Mouse (Mus musculus) hindbrain, embryonic 13.5 days (tissue): ENCODE measurements around the gene Kcnk7. TPM values are rescaled to one million over a fixed set of nuclear protein-coding genes. Genes with fewer than 3 reads are reported as not detected.

Source experiments
- ATAC-seq: fragments of 200-750 bp; cut with Nextera tagmentation; 2 replicates; pipeline ENCODE4 v1.8.0; 2017; ENCODE audit warnings: moderate TSS enrichment; ENCODE audit not compliant: low FRiP score
- H3K27ac ChIP-seq: fragments of 300-500 bp; sonication (generic); 2 replicates; pipeline ENCODE4 v1.5.1; 2015; ENCODE audit warnings: inconsistent platforms, mild to moderate bottlenecking, moderate library complexity
- H3K27me3 ChIP-seq: fragments of 300-500 bp; sonication (generic); 2 replicates; pipeline ENCODE4 v1.6.1; 2015; ENCODE audit warnings: mild to moderate bottlenecking, inconsistent platforms
- H3K36me3 ChIP-seq: fragments of 300-500 bp; sonication (generic); 2 replicates; pipeline ENCODE4 v1.6.1; 2015; ENCODE audit warnings: mild to moderate bottlenecking, inconsistent platforms
- H3K4me1 ChIP-seq: fragments of 300-500 bp; sonication (generic); replicated peaks from 2 replicates; pipeline ENCODE4 v1.6.1; 2015; ENCODE audit warnings: inconsistent platforms
- H3K4me2 ChIP-seq: fragments of 300-500 bp; sonication (generic); 2 replicates; pipeline ENCODE4 v1.6.1; 2015; ENCODE audit warnings: inconsistent platforms, mild to moderate bottlenecking, moderate library complexity
- H3K4me3 ChIP-seq: fragments of 300-500 bp; sonication (generic); 2 replicates; pipeline ENCODE4 v1.5.1; 2015; ENCODE audit warnings: mild to moderate bottlenecking, inconsistent platforms
- H3K9ac ChIP-seq: fragments of 300-500 bp; sonication (generic); 2 replicates; pipeline ENCODE4 v1.6.1; 2015; ENCODE audit warnings: mild to moderate bottlenecking, inconsistent platforms
- H3K9me3 ChIP-seq: fragments of 300-500 bp; sonication (generic); 2 replicates; pipeline ENCODE4 v1.6.1; 2016; ENCODE audit warnings: inconsistent platforms
- WGBS: fragments of 180-500 bp; shearing (Covaris S2); methylation state at CpG from one replicate; pipeline ENCODE4 v1.1.7; 2015; 5-methylcytosine and 5-hydroxymethylcytosine counted together
- polyA plus RNA-seq: library from polyadenylated mRNA; unstranded; fragments of >200 nt; fragmentation: Nextera tagmentation; extraction: Ambion mirVana; gene quantifications from 2 replicates; pipeline ENCODE4 v1.2.1, GENCODE M21; 2015

The Kcnk7 gene
- polyA plus RNA-seq, 1 experiment from 2014 or later = 0.44 TPM

DNA sequence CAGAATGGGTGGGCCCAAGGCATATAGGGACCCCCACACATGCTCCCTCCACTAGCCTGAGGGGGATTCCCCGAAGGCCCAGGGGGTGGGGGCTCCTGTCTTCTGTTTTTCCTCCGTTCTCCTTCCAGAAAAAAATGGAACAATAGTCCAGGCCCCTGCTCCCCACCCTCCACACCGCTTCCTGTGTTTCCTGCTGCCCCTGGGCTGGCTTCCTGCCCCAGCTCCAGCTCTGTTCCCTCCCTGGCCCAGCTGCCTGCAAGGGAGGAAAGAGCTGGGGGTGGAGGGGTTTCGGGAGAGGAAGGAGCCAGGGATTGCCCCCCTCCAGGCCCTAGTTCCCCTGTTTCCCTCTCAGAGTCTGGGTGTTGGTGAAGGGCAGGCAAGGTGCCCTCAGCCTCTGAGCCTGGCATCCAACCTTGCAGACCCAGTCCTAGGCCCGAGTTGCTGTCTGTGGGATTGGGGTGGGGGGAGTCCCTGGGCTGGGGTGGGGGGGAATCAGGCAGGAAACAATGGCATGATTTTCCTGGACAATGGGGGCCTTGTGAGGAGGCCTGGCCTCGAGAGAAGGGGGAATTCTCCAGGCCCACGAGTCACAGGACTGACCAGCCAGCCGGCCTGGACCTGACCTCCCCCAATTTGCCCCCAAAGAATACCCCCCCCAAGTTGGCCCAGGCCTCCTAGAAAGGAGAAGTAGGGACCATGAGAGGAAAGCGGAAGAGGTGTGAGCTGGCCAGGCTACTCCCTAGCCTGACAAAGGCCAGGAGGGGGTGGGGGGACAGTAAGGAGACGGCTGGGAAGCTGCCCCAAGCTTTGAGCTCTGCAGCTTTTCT lies 11.9 kb upstream of the Kcnk7 start:
- peaks cover 62% of the 10 kb centered on the region for H3K36me3 ChIP-seq
- peak overlapping the region; percentile 95 for H3K4me3 ChIP-seq
- peaks cover 60% of the 10 kb centered on the region for H3K4me1 ChIP-seq
- peak overlapping the region; percentile 93 for H3K9ac ChIP-seq
- H3K27me3 ChIP-seq = peaks cover 12% of the 10 kb centered on the region
- WGBS = 59% methylated on average over 10 of the region's 10 CpGs
- ATAC-seq = no peak
- H3K4me2 ChIP-seq = peak overlapping the region; percentile 100
- H3K9me3 ChIP-seq = no peaks in the 10 kb centered on the region
- H3K27ac ChIP-seq = peak overlapping the region; percentile 76

DNA sequence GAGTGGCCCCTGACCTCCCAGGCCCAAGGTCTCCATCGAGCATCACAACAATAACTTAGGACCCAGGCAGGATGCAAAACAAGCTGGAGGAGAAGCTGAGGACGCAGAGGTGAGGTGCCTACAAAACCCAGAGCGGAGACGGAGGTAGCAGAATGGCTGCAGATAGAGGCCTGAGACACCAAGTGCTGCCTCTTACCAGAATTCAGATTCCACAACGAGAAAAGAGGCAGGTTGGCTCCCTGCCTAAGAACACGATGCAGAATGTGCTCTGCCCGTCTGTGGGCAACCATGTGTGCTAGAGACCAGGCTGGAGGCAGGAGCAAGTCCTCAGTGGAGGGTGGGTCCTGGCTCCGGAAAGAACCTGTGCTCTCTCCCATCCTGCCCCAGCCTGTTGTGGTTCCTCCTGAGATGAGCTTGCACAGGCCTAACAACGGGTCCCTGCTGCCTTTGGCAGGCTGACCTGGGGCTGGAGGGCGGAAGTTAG lies 11.2 kb upstream of the Kcnk7 start:
- Histone ChIP-seq H3K9ac (peak overlapping the region; percentile 93), H3K4me1 (peaks cover 53% of the 10 kb centered on the region), H3K4me3 (0 out of 2 replicates have a peak overlapping the region, but pooled peaks have one; percentile 4), H3K9me3 (no peaks in the 10 kb centered on the region), H3K4me2 (peak overlapping the region; percentile 100), H3K27me3 (peaks cover 12% of the 10 kb centered on the region), H3K27ac (peak overlapping the region; percentile 76), H3K36me3 (peaks cover 69% of the 10 kb centered on the region)
- 86% methylated on average over 10 of the region's 10 CpGs for WGBS
- ATAC-seq = no peak

DNA sequence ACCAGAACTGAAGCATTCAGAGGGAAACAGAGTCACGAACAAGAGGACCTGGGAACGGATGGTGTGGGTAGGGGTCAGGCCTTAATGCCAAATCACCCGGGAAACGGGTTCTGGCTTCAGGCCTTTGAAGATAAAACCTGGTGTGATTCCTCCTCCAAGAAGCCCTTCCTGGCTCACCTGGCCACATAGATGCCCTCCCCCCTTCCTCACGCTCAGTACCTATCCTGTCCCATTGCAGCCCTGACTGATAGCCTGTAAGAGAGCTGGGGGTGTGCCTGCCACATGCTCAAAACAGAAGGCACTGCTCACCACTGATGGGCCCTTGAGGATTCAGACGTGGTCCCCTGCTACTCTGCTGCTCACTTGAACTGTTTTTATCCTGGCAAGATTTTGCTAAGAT lies 10.4 kb upstream of the Kcnk7 start:
- Histone ChIP-seq H3K27me3 (peaks cover 12% of the 10 kb centered on the region), H3K4me3 (0 out of 2 replicates have a peak overlapping the region, but pooled peaks have one; percentile 4), H3K27ac (no peak overlapping the region), H3K9ac (0 out of 2 replicates have a peak overlapping the region, but pooled peaks have one; percentile 93), H3K4me1 (peaks cover 52% of the 10 kb centered on the region), H3K9me3 (no peaks in the 10 kb centered on the region), H3K4me2 (0 out of 2 replicates have a peak overlapping the region, but pooled peaks have one; percentile 100), H3K36me3 (peaks cover 77% of the 10 kb centered on the region)
- WGBS = 87% methylated on average over 6 of the region's 6 CpGs
- ATAC-seq = no peak

DNA sequence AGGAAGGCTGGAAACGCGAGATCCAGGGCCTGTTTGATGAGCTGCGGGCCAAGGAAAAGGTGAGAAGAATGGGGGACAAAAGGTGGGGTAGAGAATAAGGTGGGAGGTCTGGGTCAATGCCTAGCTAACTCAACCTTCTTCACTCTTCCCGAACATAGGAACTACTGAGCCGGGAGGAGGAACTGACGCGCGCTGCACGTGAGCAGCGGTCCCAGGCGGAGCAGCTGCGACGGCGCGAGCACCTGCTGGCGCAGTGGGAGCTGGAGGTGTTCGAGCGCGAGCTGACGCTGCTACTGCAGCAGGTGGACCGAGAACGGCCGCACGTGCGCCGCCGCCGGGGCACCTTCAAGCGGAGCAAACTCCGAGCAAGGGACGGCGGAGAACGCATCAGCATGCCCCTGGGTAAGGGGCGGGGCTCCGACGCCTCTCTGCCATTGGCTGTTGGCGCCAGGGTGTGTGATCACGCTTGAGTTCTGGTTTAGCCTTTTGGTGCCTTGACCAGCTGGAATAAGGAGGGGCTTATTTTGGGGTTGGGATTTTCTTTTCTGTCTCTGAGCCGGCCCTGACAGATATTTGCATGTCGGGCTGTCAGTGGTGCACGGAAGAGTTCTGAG lies 8.2 kb upstream of the Kcnk7 start:
- ATAC-seq = no peak
- no peak overlapping the region; the same call in 1 of the 2 replicates for H3K27ac ChIP-seq
- peak overlapping the region; percentile 37 for H3K4me3 ChIP-seq
- H3K36me3 ChIP-seq = peaks cover 92% of the 10 kb centered on the region
- H3K27me3 ChIP-seq = peaks cover 12% of the 10 kb centered on the region
- peaks cover 34% of the 10 kb centered on the region for H3K4me1 ChIP-seq
- no peaks in the 10 kb centered on the region for H3K9me3 ChIP-seq
- peak overlapping the region; percentile 54 for H3K4me2 ChIP-seq
- peak overlapping the region; percentile 60 for H3K9ac ChIP-seq
- 10% methylated on average over 41 of the region's 41 CpGs for WGBS

DNA sequence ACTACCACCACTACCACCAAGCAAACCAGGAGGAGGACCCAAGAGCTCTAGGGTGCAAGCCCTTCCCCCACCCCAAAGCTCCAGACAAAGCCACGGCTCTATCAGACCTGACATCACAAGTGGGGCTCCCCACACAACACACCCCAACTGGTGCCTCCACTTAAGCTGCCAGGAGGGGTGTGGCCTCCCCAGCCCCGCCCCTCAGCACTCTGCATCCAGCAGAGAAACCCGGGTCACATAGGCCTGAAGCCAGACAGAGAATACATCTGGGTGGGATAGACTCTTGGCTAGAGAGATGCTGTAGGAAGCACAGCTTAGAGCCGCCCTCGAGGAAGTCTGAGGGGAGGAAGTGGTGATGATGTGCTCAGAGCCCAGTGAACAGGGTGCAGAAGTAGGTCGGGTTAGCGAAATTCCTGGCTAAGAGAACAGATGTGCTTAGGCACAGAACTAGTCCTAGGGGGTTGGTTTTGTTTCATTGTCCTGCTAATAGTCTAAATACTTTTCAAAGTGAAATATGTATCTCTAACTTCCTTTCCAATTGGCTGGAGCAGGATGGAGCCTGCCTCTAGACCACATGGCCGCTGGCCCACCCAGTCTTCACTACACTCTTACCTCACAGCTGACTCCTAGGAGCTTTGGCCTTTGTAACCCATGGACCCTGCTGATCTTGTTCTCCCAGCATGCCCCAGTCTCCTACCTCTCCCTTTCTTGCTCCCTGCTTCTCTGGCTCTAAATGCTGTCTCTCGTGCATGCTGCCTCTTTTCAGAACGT lies 819 bp downstream of the Kcnk7 start:
- H3K9ac ChIP-seq = no peak overlapping the region
- no peak overlapping the region for H3K4me2 ChIP-seq
- no peak overlapping the region; the same call in 1 of the 2 replicates for H3K27ac ChIP-seq
- WGBS = 50% methylated on average over 10 of the region's 10 CpGs
- H3K4me1 ChIP-seq = peaks cover 7% of the 10 kb centered on the region; the same call in 1 of the 2 replicates
- peaks cover 78% of the 10 kb centered on the region for H3K36me3 ChIP-seq
- no peak for ATAC-seq
- no peaks in the 10 kb centered on the region for H3K9me3 ChIP-seq
- no peak overlapping the region for H3K4me3 ChIP-seq
- H3K27me3 ChIP-seq = no peaks in the 10 kb centered on the region

DNA sequence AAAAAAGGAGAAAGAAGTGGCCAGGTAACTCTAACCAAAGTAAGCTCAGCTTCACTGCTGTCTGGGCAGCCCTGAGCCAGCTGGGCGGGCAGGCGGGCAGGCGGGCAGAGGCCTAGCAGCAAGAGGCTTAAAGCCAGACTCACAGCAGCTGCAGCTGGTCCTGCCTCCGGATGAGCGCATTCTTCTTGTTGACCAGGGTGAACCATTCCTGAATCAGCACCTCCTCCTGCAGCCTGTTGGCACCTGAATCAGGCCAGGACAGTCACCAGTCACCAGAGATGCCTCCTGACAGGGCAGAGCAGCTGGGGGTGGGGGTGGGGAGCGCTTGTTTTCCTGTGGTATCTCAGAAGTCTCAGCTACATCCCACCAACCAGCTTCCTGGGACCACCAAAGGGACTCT lies 5.9 kb downstream of the Kcnk7 start:
- Histone ChIP-seq H3K4me1 (peaks cover 8% of the 10 kb centered on the region), H3K36me3 (peaks cover 78% of the 10 kb centered on the region), H3K9ac (no peak overlapping the region), H3K4me2 (no peak overlapping the region), H3K27me3 (no peaks in the 10 kb centered on the region), H3K27ac (no peak overlapping the region), H3K9me3 (no peaks in the 10 kb centered on the region), H3K4me3 (no peak overlapping the region)
- 95% methylated on average over 6 of the region's 6 CpGs for WGBS
- ATAC-seq = no peak

DNA sequence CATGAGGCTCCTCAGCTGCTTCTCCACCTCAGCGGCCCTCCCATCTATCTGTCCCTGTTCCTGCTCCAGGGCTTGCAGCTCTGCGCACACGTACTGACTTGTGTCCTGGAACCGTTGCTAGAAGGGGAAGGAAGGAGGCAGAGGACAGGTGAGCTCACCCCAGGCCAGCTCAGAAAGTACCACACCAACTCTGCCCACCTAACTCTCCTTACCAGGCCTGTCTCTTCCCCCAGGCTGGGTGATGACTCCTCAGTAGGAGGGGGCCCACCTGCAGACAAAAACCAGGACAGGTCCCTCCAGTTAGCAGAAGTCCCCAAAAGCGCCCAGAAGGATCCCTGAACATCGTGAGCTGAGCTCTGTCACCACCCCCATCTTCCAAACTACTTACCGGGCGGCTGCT lies 6.4 kb downstream of the Kcnk7 start:
- no peak overlapping the region for H3K27ac ChIP-seq
- no peak overlapping the region for H3K4me2 ChIP-seq
- H3K9me3 ChIP-seq = no peaks in the 10 kb centered on the region
- H3K27me3 ChIP-seq = no peaks in the 10 kb centered on the region
- peaks cover 9% of the 10 kb centered on the region for H3K4me1 ChIP-seq
- H3K9ac ChIP-seq = no peak overlapping the region
- no peak overlapping the region for H3K4me3 ChIP-seq
- WGBS = 71% methylated on average over 8 of the region's 8 CpGs
- peaks cover 79% of the 10 kb centered on the region for H3K36me3 ChIP-seq
- no peak for ATAC-seq

DNA sequence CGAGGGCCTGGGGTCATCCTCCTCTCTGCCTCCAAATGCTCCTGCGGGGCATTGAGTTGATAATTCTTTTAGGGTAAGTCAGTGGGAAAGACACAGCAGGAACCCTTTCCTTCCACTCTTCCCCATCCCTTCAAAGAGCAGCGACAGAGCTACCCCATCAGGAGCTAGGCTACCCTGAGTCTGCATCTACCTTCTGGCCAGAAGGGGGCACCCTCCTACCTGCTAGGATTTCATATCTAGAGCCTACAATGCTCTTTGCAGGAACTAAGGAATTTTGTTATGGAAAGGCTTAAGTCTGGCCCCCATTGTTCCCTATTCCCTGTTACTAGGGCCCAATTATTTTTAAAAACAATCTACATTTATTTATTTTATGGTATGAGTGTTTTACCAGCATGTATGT lies 7.1 kb downstream of the Kcnk7 start:
- H3K4me3 ChIP-seq = no peak overlapping the region
- H3K4me1 ChIP-seq = peaks cover 14% of the 10 kb centered on the region
- H3K27me3 ChIP-seq = no peaks in the 10 kb centered on the region
- H3K27ac ChIP-seq = no peak overlapping the region
- H3K9ac ChIP-seq = no peak overlapping the region
- no peak overlapping the region for H3K4me2 ChIP-seq
- WGBS = 7% methylated on average over 3 of the region's 3 CpGs
- no peak for ATAC-seq
- no peaks in the 10 kb centered on the region for H3K9me3 ChIP-seq
- peaks cover 75% of the 10 kb centered on the region for H3K36me3 ChIP-seq

DNA sequence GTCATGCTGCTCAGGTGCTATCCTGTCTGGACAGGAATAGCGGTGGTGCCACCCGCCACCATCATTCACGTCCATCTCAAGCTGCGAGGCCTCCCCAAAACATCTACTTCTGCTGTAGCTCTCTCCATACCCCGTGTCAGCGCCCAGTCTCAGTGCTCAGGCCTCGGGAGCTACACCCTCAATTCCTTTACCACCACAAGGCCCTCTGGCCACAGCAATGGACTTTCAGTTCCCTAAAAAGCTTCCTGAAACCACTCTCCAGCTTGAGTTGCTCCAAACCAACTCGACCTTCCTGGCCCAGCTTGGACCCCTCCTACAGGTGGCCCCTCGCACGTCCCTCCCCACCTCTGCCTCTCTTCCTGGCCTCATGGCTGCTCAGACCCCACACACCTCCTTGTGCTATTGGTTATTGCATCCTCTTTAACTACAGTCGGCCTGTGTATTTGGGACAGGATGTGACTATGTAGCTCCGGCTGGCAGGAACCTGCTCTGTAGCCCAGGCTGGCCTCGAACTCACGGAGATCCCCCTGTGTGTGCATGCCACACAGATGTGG lies 7.8 kb downstream of the Kcnk7 start:
- Histone ChIP-seq H3K9me3 (no peaks in the 10 kb centered on the region), H3K4me2 (no peak overlapping the region), H3K4me1 (peaks cover 22% of the 10 kb centered on the region), H3K36me3 (peaks cover 70% of the 10 kb centered on the region), H3K27me3 (no peaks in the 10 kb centered on the region), H3K4me3 (no peak overlapping the region), H3K9ac (no peak overlapping the region), H3K27ac (no peak overlapping the region)
- WGBS = 93% methylated on average over 14 of the region's 14 CpGs
- ATAC-seq = no peak

DNA sequence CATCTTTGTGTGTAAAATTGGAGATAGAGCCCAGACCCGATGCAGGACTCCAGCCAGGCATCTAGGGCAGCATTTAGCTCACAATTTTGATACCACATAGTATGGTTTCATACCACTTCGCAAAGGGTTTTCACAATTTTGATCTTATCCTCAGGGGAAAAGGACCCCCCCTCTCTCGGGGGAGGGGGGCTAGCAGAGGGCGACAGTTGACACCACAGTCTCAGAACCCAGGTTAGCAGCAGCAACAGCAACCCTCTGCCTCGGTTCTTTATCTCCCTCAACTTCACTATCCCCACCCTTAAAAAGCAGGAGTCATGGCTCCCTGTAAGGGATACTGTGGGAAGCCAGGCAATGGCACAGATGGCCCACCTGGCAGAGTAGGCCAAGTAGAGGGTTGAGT lies 9.1 kb downstream of the Kcnk7 start:
- Histone ChIP-seq H3K27me3 (no peaks in the 10 kb centered on the region), H3K4me1 (peaks cover 26% of the 10 kb centered on the region), H3K27ac (no peak overlapping the region), H3K36me3 (peaks cover 65% of the 10 kb centered on the region), H3K4me2 (no peak overlapping the region), H3K9me3 (no peaks in the 10 kb centered on the region), H3K9ac (no peak overlapping the region), H3K4me3 (no peak overlapping the region)
- no peak for ATAC-seq
- WGBS = 79% methylated on average over 5 of the region's 5 CpGs

DNA sequence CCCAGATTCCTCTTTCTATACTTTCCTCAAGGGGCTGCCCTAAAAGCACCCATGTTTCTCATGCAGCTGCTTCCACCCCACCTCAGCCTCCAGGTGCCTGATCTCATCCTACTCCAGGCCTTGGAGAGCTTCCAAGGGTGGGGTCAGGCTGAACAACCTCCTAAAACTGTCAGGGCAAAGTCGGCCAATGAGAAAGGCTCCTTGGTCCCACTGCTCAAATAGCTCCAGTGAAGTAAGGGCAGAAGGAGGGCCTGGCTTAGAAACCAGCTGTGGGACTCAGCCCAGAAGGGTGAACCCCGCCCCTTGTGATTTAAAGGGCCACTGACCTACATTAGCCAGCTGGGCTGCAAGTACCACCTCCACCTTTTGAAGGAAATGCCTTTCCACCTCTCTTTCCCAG lies 9.6 kb downstream of the Kcnk7 start:
- no peak for ATAC-seq
- Histone ChIP-seq H3K9ac (no peak overlapping the region), H3K4me3 (no peak overlapping the region), H3K4me2 (no peak overlapping the region), H3K36me3 (peaks cover 65% of the 10 kb centered on the region), H3K9me3 (no peaks in the 10 kb centered on the region), H3K4me1 (peaks cover 26% of the 10 kb centered on the region), H3K27ac (no peak overlapping the region), H3K27me3 (no peaks in the 10 kb centered on the region)
- WGBS = 17% methylated on average over 2 of the region's 2 CpGs
